Mouse (Mus musculus) small intestine, adult 2 months (tissue): Measurements from ENCODE around the gene Alk. TPM values are rescaled to one million over a fixed set of nuclear protein-coding genes. Genes with fewer than 3 reads are reported as not detected.

ENCODE experiments used
- H3K27ac ChIP-seq: fragments of 200-500 bp; 2 replicates; pipeline ENCODE4 v1.5.1; 2012; ENCODE audit warnings: low read depth, low read length, control low read depth, inconsistent platforms; ENCODE audit not compliant: insufficient read depth
- H3K27me3 ChIP-seq: fragments of 200-500 bp; 2 replicates; pipeline ENCODE4 v1.6.1; 2012; ENCODE audit warnings: mild to moderate bottlenecking, moderate library complexity, low read length, inconsistent platforms; ENCODE audit not compliant: control insufficient read depth, insufficient read depth
- H3K36me3 ChIP-seq: fragments of 200-500 bp; 2 replicates; pipeline ENCODE4 v1.6.1; 2012; ENCODE audit warnings: mild to moderate bottlenecking, low read length, control low read depth, inconsistent platforms; ENCODE audit not compliant: control insufficient read depth, insufficient read depth
- H3K4me1 ChIP-seq: fragments of 200-500 bp; 2 replicates; pipeline ENCODE4 v1.6.1; 2012; ENCODE audit warnings: low read length, inconsistent platforms, mixed read lengths; ENCODE audit not compliant: control insufficient read depth, insufficient read depth, insufficient read length
- H3K4me3 ChIP-seq: fragments of 200-500 bp; 2 replicates; pipeline ENCODE4 v1.5.1; 2012; ENCODE audit warnings: low read depth, mild to moderate bottlenecking, control low read depth, inconsistent platforms, low read length, moderate library complexity
- CTCF ChIP-seq: fragments of 200-500 bp; IDR thresholded peaks from 2 replicates; pipeline ENCODE4 v1.5.1; 2012; ENCODE audit warnings: low read depth, mild to moderate bottlenecking, control low read depth, inconsistent platforms, low read length, moderate library complexity, mixed read lengths; ENCODE audit not compliant: insufficient replicate concordance, insufficient read length; ENCODE audit errors: extremely low read depth
- POLR2A ChIP-seq: fragments of 200-500 bp; IDR thresholded peaks from 2 replicates; pipeline ENCODE4 v1.6.1; 2012; ENCODE audit warnings: low read depth, mild to moderate bottlenecking, control low read depth, inconsistent platforms, low read length, moderate library complexity
- WGBS: fragments of 180-500 bp; shearing (Covaris S2); methylation state at CpG from one replicate; pipeline ENCODE4 v1.1.7; 2018; 5-methylcytosine and 5-hydroxymethylcytosine counted together
- polyA plus RNA-seq: library from polyadenylated mRNA; depleted of rRNA; stranded (reverse); fragments of >200 nt; gene quantifications from 2 replicates; pipeline ENCODE4 v1.2.3, GENCODE M21; 2012

Alk gene
- polyA plus RNA-seq, 1 experiment: 0.09 TPM

- WGBS: 59% methylated on average over 6 of the region's 6 CpGs
- no peaks in the 10 kb centered on the region for H3K27me3 ChIP-seq
- no peaks in the 10 kb centered on the region for H3K4me1 ChIP-seq
- H3K4me3 ChIP-seq: no peak overlapping the region
- H3K36me3 ChIP-seq: no peaks in the 10 kb centered on the region
- no peak for TF ChIP-seq POLR2A
- no peak for TF ChIP-seq CTCF
- H3K27ac ChIP-seq: no peak overlapping the region
Observed at GRCm38 (mm10) chr17:72068176-72068575, 536.3 kb downstream of the Alk start.

- WGBS: 83% methylated on average over 3 of the region's 3 CpGs
- Histone ChIP-seq H3K36me3 (no peaks in the 10 kb centered on the region), H3K4me3 (no peak overlapping the region), H3K4me1 (no peaks in the 10 kb centered on the region), H3K27me3 (no peaks in the 10 kb centered on the region), H3K27ac (no peak overlapping the region)
- no peak for TF ChIP-seq CTCF
- no peak for TF ChIP-seq POLR2A
Observed at GRCm38 (mm10) chr17:72062978-72063377, 541.4 kb downstream of the Alk start.

GRCm38 (mm10) chr17:72059312-72059711 lies 545.1 kb downstream of the Alk start:
- H3K27me3 ChIP-seq: no peaks in the 10 kb centered on the region
- no peak overlapping the region for H3K27ac ChIP-seq
- no peaks in the 10 kb centered on the region for H3K36me3 ChIP-seq
- no peaks in the 10 kb centered on the region for H3K4me1 ChIP-seq
- no peak overlapping the region for H3K4me3 ChIP-seq
- TF ChIP-seq CTCF (no peak), POLR2A (no peak)
- 44% methylated on average over 7 of the region's 7 CpGs for WGBS

GRCm38 (mm10) chr17:72045671-72046070 lies 558.8 kb downstream of the Alk start:
- Histone ChIP-seq H3K27me3 (no peaks in the 10 kb centered on the region), H3K27ac (no peak overlapping the region), H3K4me3 (no peak overlapping the region), H3K4me1 (no peaks in the 10 kb centered on the region), H3K36me3 (no peaks in the 10 kb centered on the region)
- 99% methylated on average over 2 of the region's 2 CpGs for WGBS
- TF ChIP-seq CTCF (no peak), POLR2A (no peak)

- no peak overlapping the region for H3K27ac ChIP-seq
- 79% methylated on average over 11 of the region's 11 CpGs for WGBS
- H3K27me3 ChIP-seq: no peaks in the 10 kb centered on the region
- no peak overlapping the region for H3K4me3 ChIP-seq
- TF ChIP-seq POLR2A (no peak), CTCF (no peak)
- H3K4me1 ChIP-seq: no peaks in the 10 kb centered on the region
- H3K36me3 ChIP-seq: no peaks in the 10 kb centered on the region
Observed at GRCm38 (mm10) chr17:72043667-72044390, 560.6 kb downstream of the Alk start.

- TF ChIP-seq CTCF (no peak), POLR2A (no peak)
- 69% methylated on average over 9 of the region's 9 CpGs for WGBS
Observed at GRCm38 (mm10) chr17:72043001-72043666, 561.3 kb downstream of the Alk start.

GRCm38 (mm10) chr17:72039176-72039948 lies 565.1 kb downstream of the Alk start:
- H3K4me3 ChIP-seq: no peak overlapping the region
- no peaks in the 10 kb centered on the region for H3K4me1 ChIP-seq
- no peaks in the 10 kb centered on the region for H3K36me3 ChIP-seq
- no peak overlapping the region for H3K27ac ChIP-seq
- TF ChIP-seq CTCF: no peak
- no peak for TF ChIP-seq POLR2A
- H3K27me3 ChIP-seq: no peaks in the 10 kb centered on the region
- 77% methylated on average over 7 of the region's 7 CpGs for WGBS

More at GRCm38 (mm10) chr17:72043001-72043666, 561.3 kb downstream of the Alk start:
- Histone ChIP-seq H3K4me1 (no peaks in the 10 kb centered on the region), H3K27me3 (no peaks in the 10 kb centered on the region), H3K36me3 (no peaks in the 10 kb centered on the region), H3K4me3 (no peak overlapping the region), H3K27ac (no peak overlapping the region)
